Mouse (Mus musculus): ENCODE results near the gene Draxin.

Gene Draxin

GRCm38 (mm10) chr4:148114758-148115391, 15.6 kb downstream of the Draxin start:
- peak; percentile 63 for DNase-seq (ENCODE audit: low spot score)

GRCm38 (mm10) chr4:148112519-148112918, 18.0 kb downstream of the Draxin start:
- DNase-seq (ENCODE audit: low spot score): no peak

GRCm38 (mm10) chr4:148109215-148109614, 21.3 kb downstream of the Draxin start:
- no peak for DNase-seq (ENCODE audit: low spot score)

- DNase-seq (ENCODE audit: low spot score): no peak
These were observed 21.9 kb downstream of the Draxin start for GRCm38 (mm10) chr4:148108565-148109100.

GRCm38 (mm10) chr4:148107621-148108291, 22.7 kb downstream of the Draxin start:
- DNase-seq (ENCODE audit: low spot score): no peak

- no peak for DNase-seq (ENCODE audit: low spot score)
These were observed 26.4 kb downstream of the Draxin start for GRCm38 (mm10) chr4:148104146-148104545.

- no peak for DNase-seq (ENCODE audit: low spot score)
These were observed 28.5 kb downstream of the Draxin start for GRCm38 (mm10) chr4:148101801-148102527.

- no peak for DNase-seq (ENCODE audit: low spot score)
These were observed 31.8 kb downstream of the Draxin start for GRCm38 (mm10) chr4:148098666-148099065.

GRCm38 (mm10) chr4:148097936-148098335, 32.6 kb downstream of the Draxin start:
- no peak for DNase-seq (ENCODE audit: low spot score)

GRCm38 (mm10) chr4:148095081-148095480, 35.4 kb downstream of the Draxin start:
- DNase-seq (ENCODE audit: low spot score): no peak

- no peak for DNase-seq (ENCODE audit: low spot score)
These were observed 36.3 kb downstream of the Draxin start for GRCm38 (mm10) chr4:148094161-148094560.

- no peak for DNase-seq (ENCODE audit: low spot score)
These were observed 37.8 kb downstream of the Draxin start for GRCm38 (mm10) chr4:148092551-148093271.

- no peak for DNase-seq (ENCODE audit: low spot score)
These were observed 39.3 kb downstream of the Draxin start for GRCm38 (mm10) chr4:148091181-148091580.

- no peak for DNase-seq (ENCODE audit: low spot score)
These were observed 41.3 kb downstream of the Draxin start for GRCm38 (mm10) chr4:148089166-148089565.

- DNase-seq (ENCODE audit: low spot score): peak; percentile 94
These were observed 42.5 kb downstream of the Draxin start, which contains the start of gene Agtrap for GRCm38 (mm10) chr4:148087907-148088527. Agtrap (minus strand) TSS chr4:148088031.

GRCm38 (mm10) chr4:148087091-148087906, 43.2 kb downstream of the Draxin start:
- DNase-seq (ENCODE audit: low spot score): no peak

- no peak for DNase-seq (ENCODE audit: low spot score)
These were observed 44.6 kb downstream of the Draxin start for GRCm38 (mm10) chr4:148085907-148086305.

GRCm38 (mm10) chr4:148085131-148085906, 45.2 kb downstream of the Draxin start:
- no peak for DNase-seq (ENCODE audit: low spot score)

GRCm38 (mm10) chr4:148084261-148084714, 46.2 kb downstream of the Draxin start:
- DNase-seq (ENCODE audit: low spot score): no peak

Measured in ovary, postnatal 10 days (tissue).